Mouse (Mus musculus): ENCODE data around the gene Bmper. TPM values are rescaled to one million over a fixed set of nuclear protein-coding genes. Genes with fewer than 3 reads are reported as not detected.

Gene Bmper
- total and polyA plus RNA-seq, 3 experiments = 1.3 to 1.9 (median 1.4) TPM

GRCm38 (mm10) chr9:23354201-23354820 lies 131.4 kb downstream of the Bmper start (continued):
- TF ChIP-seq UBTF (IDR thresholded peaks at IDR 0.05; ENCODE audit: low read depth, low read length) (no peak), HCFC1 (IDR thresholded peaks at IDR 0.05; ENCODE audit: low read depth, low read length) (no peak), EP300 (IDR thresholded peaks at IDR 0.05; ENCODE audit: low read length) (no peak; the same call in none of the 2 replicates), TCF12 (IDR thresholded peaks at IDR 0.05; ENCODE audit: low read depth, low read length) (no peak), ZMIZ1 (IDR thresholded peaks at IDR 0.05; ENCODE audit: low read depth, low read length) (no peak), BHLHE40 (IDR thresholded peaks at IDR 0.05; ENCODE audit: low read depth, low read length) (peak; percentile 88), GABPA (IDR thresholded peaks at IDR 0.05; ENCODE audit: insufficient replicate concordance, low read depth, low read length) (no peak), CTCF (conservative IDR thresholded peaks at IDR 0.05 in 1 of 2, IDR thresholded peaks at IDR 0.05 in 1 of 2; ENCODE audit: low read depth in 2 of 2, low read length in 2 of 2) (no peak), MAZ (IDR thresholded peaks at IDR 0.05; ENCODE audit: low read depth, low read length) (no peak), MAFK (IDR thresholded peaks at IDR 0.05; ENCODE audit: insufficient replicate concordance, low read length) (no peak), CHD2 (IDR thresholded peaks at IDR 0.05; ENCODE audit: low read length) (no peak), IRF4 (IDR thresholded peaks at IDR 0.05; ENCODE audit: low read depth, low read length) (no peak), TBP (conservative IDR thresholded peaks at IDR 0.05; ENCODE audit: low read depth, low read length) (no peak), ZC3H11A (IDR thresholded peaks at IDR 0.05; ENCODE audit: low read depth, low read length) (no peak), POLR2A (IDR thresholded peaks at IDR 0.05; ENCODE audit: low read depth, low read length) (no peak), JUND (conservative IDR thresholded peaks at IDR 0.05; ENCODE audit: low read depth, low read length) (no peak; the same call in 1 of the 2 replicates), USF1 (IDR thresholded peaks at IDR 0.05; ENCODE audit: low read depth, low read length) (no peak)

- Histone ChIP-seq H3K79me2 (replicated peaks; ENCODE audit: control insufficient read depth, extremely low read depth, insufficient read depth, poor library complexity, severe bottlenecking) (no peaks in the 10 kb centered on the region), H3K4me2 (ENCODE audit: insufficient read depth, low read depth, poor library complexity, severe bottlenecking) (no peak overlapping the region), H3K9me3 (replicated peaks; ENCODE audit: low read length) (no peaks in the 10 kb centered on the region), H3K4me1 (ENCODE audit: control insufficient read depth in 1 of 2, insufficient read depth in 2 of 2) (peaks cover 10 to 28% of the 10 kb centered on the region in 2 experiments; a peak in 3 of 4 replicates), H3K4me3 (replicated peaks in 1 of 3; ENCODE audit: low read depth in 2 of 3, low read length in 2 of 3, poor library complexity in 1 of 3) (no peak overlapping the region), H3K9ac (ENCODE audit: insufficient read depth, low read depth) (no peak overlapping the region), H3K27me3 (replicated peaks) (no peaks in the 10 kb centered on the region), H3K36me3 (replicated peaks in 1 of 2; ENCODE audit: control insufficient read depth in 1 of 2, insufficient read depth in 1 of 2, low read length in 1 of 2) (no peaks in the 10 kb centered on the region), H3K27ac (ENCODE audit: insufficient read depth, low read depth) (no peak overlapping the region)
- dilution Hi-C loops (cut with MboI; ENCODE audit: extremely low pct_ligation_motif_present, extremely low pct_unique_long_range_greater_than_20kb, low sequenced_read_pairs) (no loop called here), in situ Hi-C loops (cut with MboI; ENCODE audit: low pct_ligation_motif_present, low pct_unique_long_range_greater_than_20kb, low sequenced_read_pairs) (no loop called here)
- no peak for DNase-seq (ENCODE audit: extremely low read depth)
- TF ChIP-seq MXI1 (IDR thresholded peaks at IDR 0.05; ENCODE audit: low read depth, low read length) (no peak), E2F4 (IDR thresholded peaks at IDR 0.05; ENCODE audit: insufficient replicate concordance, low read depth, low read length) (no peak), EP300 (IDR thresholded peaks at IDR 0.05; ENCODE audit: low read length) (no peak), HCFC1 (IDR thresholded peaks at IDR 0.05; ENCODE audit: low read depth, low read length) (no peak), RAD21 (IDR thresholded peaks at IDR 0.05; ENCODE audit: low read depth, low read length) (no peak), CTCF (conservative IDR thresholded peaks at IDR 0.05 in 1 of 2, IDR thresholded peaks at IDR 0.05 in 1 of 2; ENCODE audit: low read depth in 2 of 2, low read length in 2 of 2) (no peak), TBP (conservative IDR thresholded peaks at IDR 0.05; ENCODE audit: low read depth, low read length) (no peak), MAFK (IDR thresholded peaks at IDR 0.05; ENCODE audit: insufficient replicate concordance, low read length) (no peak), ZKSCAN1 (IDR thresholded peaks at IDR 0.05; ENCODE audit: borderline replicate concordance, low read depth, low read length) (no peak), SIN3A (IDR thresholded peaks at IDR 0.05; ENCODE audit: low read length) (no peak), JUN (IDR thresholded peaks at IDR 0.05; ENCODE audit: insufficient read depth, low read depth, low read length) (no peak), TCF12 (IDR thresholded peaks at IDR 0.05; ENCODE audit: low read depth, low read length) (no peak), ETS1 (conservative IDR thresholded peaks at IDR 0.05; ENCODE audit: low read depth, low read length) (no peak), GABPA (IDR thresholded peaks at IDR 0.05; ENCODE audit: insufficient replicate concordance, low read depth, low read length) (no peak), NRF1 (IDR thresholded peaks at IDR 0.05; ENCODE audit: low read depth, low read length) (no peak), UBTF (IDR thresholded peaks at IDR 0.05; ENCODE audit: low read depth, low read length) (no peak), ZNF384 (IDR thresholded peaks at IDR 0.05; ENCODE audit: low read depth, low read length) (no peak), JUND (conservative IDR thresholded peaks at IDR 0.05; ENCODE audit: low read depth, low read length) (no peak), ZMIZ1 (IDR thresholded peaks at IDR 0.05; ENCODE audit: low read depth, low read length) (no peak), ELF1 (IDR thresholded peaks at IDR 0.05; ENCODE audit: low read depth, low read length) (no peak)
Observed at GRCm38 (mm10) chr9:23358108-23358507, 135.2 kb downstream of the Bmper start.
